In the genomic region with DNA sequence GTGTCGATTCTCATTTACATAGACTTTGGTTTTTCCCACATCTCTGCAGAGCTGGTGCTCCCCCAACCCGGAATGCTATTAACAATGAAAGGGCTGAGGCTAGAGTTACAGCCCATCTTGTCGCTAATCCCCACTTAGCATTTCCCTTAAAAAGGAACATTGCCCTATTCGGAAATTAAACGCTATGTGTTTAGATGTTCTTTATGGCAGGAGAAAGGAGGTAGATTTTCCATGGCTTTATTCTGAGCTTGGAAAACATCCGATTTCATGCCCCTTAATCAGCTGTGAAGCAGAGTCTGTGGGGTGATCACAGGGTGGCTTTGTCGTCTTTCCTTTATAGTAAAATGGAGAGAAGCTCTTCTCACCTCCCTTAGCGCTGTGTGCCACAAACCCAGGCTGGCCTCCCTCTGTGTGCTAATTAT, we compare ENCODE assay signal across 20 mouse cellular contexts.
DNase-seq lines count a peak whose midpoint lies in the region; ATAC-seq lines count a peak whose summit lies in the region.
"Had no signal": no experiment of that assay in that cellular context is flagged by ENCODE, and none has a peak within 500 bp of the region (broad histone marks: within the 10 kb centered on the region; RNA-seq: fewer than 3 reads in every experiment).

No protein-coding gene starts in this region.

- 14% methylated on average over 8 of the region's 8 CpGs for WGBS in hindbrain, embryonic 12.5 days
- 9% methylated on average over 8 of the region's 8 CpGs for WGBS in hindbrain, embryonic 14.5 days
- WGBS in midbrain, embryonic 15.5 days: 5% methylated on average over 8 of the region's 8 CpGs
- 28% methylated on average over 8 of the region's 8 CpGs for WGBS in intestine, embryonic 16.5 days

- no peak overlapping the region for H3K4me3 ChIP-seq in hindbrain, embryonic 12.5 days
- no peak overlapping the region for H3K4me3 ChIP-seq in hindbrain, embryonic 14.5 days (replicated peaks; ENCODE audit: low read length)
- no peak overlapping the region for H3K4me3 ChIP-seq in midbrain, embryonic 15.5 days
- H3K4me3 ChIP-seq in intestine, embryonic 16.5 days (ENCODE audit: low read length): no peak overlapping the region
- H3K4me3 ChIP-seq: heart, embryonic 12.5 days; megakaryocyte, embryonic 14.5 days; myocyte had no signal

- peaks cover 16% of the 10 kb centered on the region for H3K4me1 ChIP-seq in hindbrain, embryonic 12.5 days
- peaks cover 13% of the 10 kb centered on the region for H3K4me1 ChIP-seq in hindbrain, embryonic 14.5 days (replicated peaks; ENCODE audit: control insufficient read depth, insufficient read depth, low read length)
- peaks cover 11% of the 10 kb centered on the region for H3K4me1 ChIP-seq in midbrain, embryonic 15.5 days
- peaks cover 3% of the 10 kb centered on the region; the same call in 1 of the 2 replicates for H3K4me1 ChIP-seq in intestine, embryonic 16.5 days (ENCODE audit: control insufficient read depth, insufficient read depth, low read length)
- H3K4me1 ChIP-seq: megakaryocyte, embryonic 14.5 days had no signal

- H3K36me3 ChIP-seq in hindbrain, embryonic 12.5 days: no peaks in the 10 kb centered on the region
- no peaks in the 10 kb centered on the region for H3K36me3 ChIP-seq in hindbrain, embryonic 14.5 days (replicated peaks; ENCODE audit: control insufficient read depth, insufficient read depth)
- H3K36me3 ChIP-seq in midbrain, embryonic 15.5 days (replicated peaks): no peaks in the 10 kb centered on the region
- no peaks in the 10 kb centered on the region for H3K36me3 ChIP-seq in intestine, embryonic 16.5 days (ENCODE audit: control insufficient read depth, insufficient read depth, low read length)
- H3K36me3 ChIP-seq: heart, embryonic 12.5 days had no signal

- ATAC-seq in hindbrain, embryonic 12.5 days (ENCODE audit: low FRiP score): peak; percentile 70
- no peak for ATAC-seq in hindbrain, embryonic 14.5 days (ENCODE audit: low FRiP score)
- peak; percentile 58; the same call in 1 of the 2 replicates for ATAC-seq in midbrain, embryonic 15.5 days (replicated peaks)
- no peak for ATAC-seq in intestine, embryonic 16.5 days
- ATAC-seq: liver, postnatal 0 days had no signal

- H3K9ac ChIP-seq in hindbrain, embryonic 12.5 days: no peak overlapping the region
- no peak overlapping the region for H3K9ac ChIP-seq in hindbrain, embryonic 14.5 days
- no peak overlapping the region for H3K9ac ChIP-seq in midbrain, embryonic 15.5 days
- no peak overlapping the region for H3K9ac ChIP-seq in intestine, embryonic 16.5 days (ENCODE audit: low read depth, low read length)
- H3K9ac ChIP-seq: heart, embryonic 12.5 days; liver, postnatal 0 days had no signal

- DNase-seq in embryo, embryonic 10.5 days (ENCODE audit: low spot score): peak; percentile 53
- no peak for DNase-seq in embryo, embryonic 10 days (ENCODE audit: low spot score)
- DNase-seq in hindbrain, embryonic 14.5 days (ENCODE audit: low spot score): no peak
- peak; percentile 20 for DNase-seq in embryo, embryonic 9.5 days (ENCODE audit: extremely low spot score)
- DNase-seq in urinary bladder, postnatal 10 days (ENCODE audit: low spot score): no peak
- DNase-seq: adrenal gland, adult 2 months; cerebellum, adult 9-10 months; heart, postnatal 14 days; kidney, adult 18-20 months; kidney, postnatal 14 days; left cerebral cortex, postnatal 4 days; liver, postnatal 0 days; lung, postnatal 10 days had no signal

- peaks cover 58% of the 10 kb centered on the region for H3K27me3 ChIP-seq in hindbrain, embryonic 12.5 days
- peaks cover 51% of the 10 kb centered on the region for H3K27me3 ChIP-seq in hindbrain, embryonic 14.5 days (ENCODE audit: control insufficient read depth, insufficient read depth, low read length)
- peaks cover 74% of the 10 kb centered on the region for H3K27me3 ChIP-seq in midbrain, embryonic 15.5 days (replicated peaks)
- no peaks in the 10 kb centered on the region for H3K27me3 ChIP-seq in intestine, embryonic 16.5 days (replicated peaks; ENCODE audit: control insufficient read depth, insufficient read depth, low read length)
- H3K27me3 ChIP-seq: heart, embryonic 12.5 days; megakaryocyte, embryonic 14.5 days had no signal

- no peak overlapping the region for H3K27ac ChIP-seq in hindbrain, embryonic 12.5 days
- no peak overlapping the region for H3K27ac ChIP-seq in hindbrain, embryonic 14.5 days
- H3K27ac ChIP-seq in midbrain, embryonic 15.5 days: no peak overlapping the region
- no peak overlapping the region for H3K27ac ChIP-seq in intestine, embryonic 16.5 days (ENCODE audit: low read length)
- H3K27ac ChIP-seq: stomach, postnatal 0 days had no signal

- H3K4me2 ChIP-seq in hindbrain, embryonic 12.5 days (replicated peaks): no peak overlapping the region
- no peak overlapping the region for H3K4me2 ChIP-seq in hindbrain, embryonic 14.5 days (replicated peaks)
- H3K4me2 ChIP-seq in midbrain, embryonic 15.5 days: no peak overlapping the region; the same call in 1 of the 2 replicates
- H3K4me2 ChIP-seq in intestine, embryonic 16.5 days (ENCODE audit: low read depth, low read length): no peak overlapping the region
- H3K4me2 ChIP-seq: heart, embryonic 12.5 days had no signal

- no peaks in the 10 kb centered on the region for H3K9me3 ChIP-seq in hindbrain, embryonic 12.5 days (replicated peaks)
- no peaks in the 10 kb centered on the region for H3K9me3 ChIP-seq in hindbrain, embryonic 14.5 days (ENCODE audit: control insufficient read depth, low read length)
- H3K9me3 ChIP-seq in midbrain, embryonic 15.5 days: no peaks in the 10 kb centered on the region
- H3K9me3 ChIP-seq in intestine, embryonic 16.5 days (ENCODE audit: control insufficient read depth, low read length): no peaks in the 10 kb centered on the region

Comparison
In these comparisons a context has a peak if more than half of its experiments do, and no peak if none do; other contexts are left out.
1. DNase-seq: peak in embryo, embryonic 10.5 days (single experiment) and embryo, embryonic 9.5 days (single experiment); none in embryo, embryonic 10 days (single experiment), hindbrain, embryonic 14.5 days (single experiment) and urinary bladder, postnatal 10 days (single experiment).
2. ATAC-seq: peak in hindbrain, embryonic 12.5 days (single experiment) and midbrain, embryonic 15.5 days (single experiment); none in hindbrain, embryonic 14.5 days (single experiment) and intestine, embryonic 16.5 days (single experiment).